ENCODE assay signal across 11 mouse cellular contexts in genomic region chr5:43237238-43237637, GRCm38 (mm10). TPM values are rescaled to one million over a fixed set of nuclear protein-coding genes. Genes with fewer than 3 reads are reported as not detected.
DNase-seq lines count a peak whose midpoint lies in the region; ATAC-seq and TF ChIP-seq lines count a peak whose summit lies in the region.
"Had no signal": no experiment of that assay in that cellular context is flagged by ENCODE, and none has a peak within 500 bp of the region (broad histone marks: within the 10 kb centered on the region; RNA-seq: fewer than 3 reads in every experiment).

No protein-coding gene starts in this region.

- H3K27me3 ChIP-seq in heart, embryonic 11.5 days (ENCODE audit: control insufficient read depth, insufficient read depth, low read length), result no peaks in the 10 kb centered on the region
- no peaks in the 10 kb centered on the region for H3K27me3 ChIP-seq in hindbrain, embryonic 16.5 days (replicated peaks; ENCODE audit: control insufficient read depth, insufficient read depth, low read length)
- H3K27me3 ChIP-seq: stomach, embryonic 15.5 days had no signal

- no peak overlapping the region for H3K27ac ChIP-seq in heart, embryonic 11.5 days (ENCODE audit: low read depth, low read length)
- no peak overlapping the region for H3K27ac ChIP-seq in hindbrain, embryonic 16.5 days (ENCODE audit: low read depth, low read length)
- no peak overlapping the region for H3K27ac ChIP-seq in olfactory bulb, adult 2 months (ENCODE audit: insufficient read depth, low read depth, low read length)
- H3K27ac ChIP-seq: stomach, embryonic 15.5 days had no signal

- no peak for DNase-seq in heart, postnatal 4 days
- peak; percentile 13 for DNase-seq in right cerebral cortex, postnatal 14 days
- no peak for DNase-seq in right cerebral cortex, adult 2 months (ENCODE audit: low spot score in 2 of 2)
- DNase-seq in natural killer cell, adult 2 months (ENCODE audit: low spot score in 2 of 2), result no peak
- DNase-seq: gastrocnemius, postnatal 36 days; kidney, adult 8-10 months; lung, postnatal 36 days had no signal

- no peak for ATAC-seq in heart, embryonic 11.5 days (replicated peaks; ENCODE audit: insufficient number of reproducible peaks, low FRiP score, low TSS enrichment)
- ATAC-seq in hindbrain, embryonic 16.5 days, result no peak

- H3K9ac ChIP-seq in heart, embryonic 11.5 days (ENCODE audit: low read depth, low read length), result peak overlapping the region; percentile 56; the same call in 1 of the 2 replicates
- H3K9ac ChIP-seq in hindbrain, embryonic 16.5 days (ENCODE audit: low read depth, low read length), result peak overlapping the region; percentile 50; the same call in 1 of the 2 replicates
- H3K9ac ChIP-seq: stomach, embryonic 15.5 days had no signal

- peak overlapping the region; percentile 87 for H3K4me2 ChIP-seq in heart, embryonic 11.5 days
- peak overlapping the region; percentile 65 for H3K4me2 ChIP-seq in hindbrain, embryonic 16.5 days (ENCODE audit: low read length)
- H3K4me2 ChIP-seq: stomach, embryonic 15.5 days had no signal

- WGBS in heart, embryonic 11.5 days (ENCODE audit: insufficient replicate concordance), result 47% methylated on average over 12 of the region's 12 CpGs
- WGBS in hindbrain, embryonic 16.5 days, result 43% methylated on average over 12 of the region's 12 CpGs
- 65% methylated on average over 12 of the region's 12 CpGs for WGBS in olfactory bulb, adult 2 months

- H3K36me3 ChIP-seq in heart, embryonic 11.5 days (ENCODE audit: control insufficient read depth, insufficient read depth, low read length), result no peaks in the 10 kb centered on the region
- H3K36me3 ChIP-seq in hindbrain, embryonic 16.5 days (ENCODE audit: control insufficient read depth, insufficient read depth, low read length), result no peaks in the 10 kb centered on the region
- H3K36me3 ChIP-seq: stomach, embryonic 15.5 days had no signal

- H3K4me1 ChIP-seq in heart, embryonic 11.5 days (ENCODE audit: control insufficient read depth, insufficient read depth, low read length), result 0 out of 2 replicates have a peak, but pooled peaks cover 2% of the 10 kb centered on the region
- H3K4me1 ChIP-seq in hindbrain, embryonic 16.5 days (ENCODE audit: control insufficient read depth, insufficient read depth, low read depth, low read length), result peaks cover 17% of the 10 kb centered on the region
- peaks cover 6% of the 10 kb centered on the region for H3K4me1 ChIP-seq in olfactory bulb, adult 2 months (ENCODE audit: control insufficient read depth, insufficient read depth, low read length)
- H3K4me1 ChIP-seq: stomach, embryonic 15.5 days had no signal

- H3K9me3 ChIP-seq in heart, embryonic 11.5 days (replicated peaks; ENCODE audit: control insufficient read depth, low read length), result no peaks in the 10 kb centered on the region
- H3K9me3 ChIP-seq in hindbrain, embryonic 16.5 days (ENCODE audit: control insufficient read depth, low read length), result no peaks in the 10 kb centered on the region
- H3K9me3 ChIP-seq: stomach, embryonic 15.5 days had no signal

- peak overlapping the region; percentile 33 for H3K4me3 ChIP-seq in heart, embryonic 11.5 days (ENCODE audit: low read depth, low read length)
- peak overlapping the region; percentile 100 for H3K4me3 ChIP-seq in hindbrain, embryonic 16.5 days (ENCODE audit: low read length)
- peak overlapping the region; percentile 30; the same call in 1 of the 2 replicates for H3K4me3 ChIP-seq in olfactory bulb, adult 2 months (ENCODE audit: insufficient read depth, low read depth, low read length)
- H3K4me3 ChIP-seq: stomach, embryonic 15.5 days had no signal

- TF ChIP-seq CTCF in olfactory bulb, adult 2 months (IDR thresholded peaks at IDR 0.05; ENCODE audit: insufficient read depth, low read depth, low read length), result no peak

- TF ChIP-seq POLR2A in olfactory bulb, adult 2 months (IDR thresholded peaks at IDR 0.05; ENCODE audit: insufficient read depth, low read depth, low read length), result no peak

RNA-seq across cellular contexts. Expression of gene Cpeb2, which starts 4.3 kb away (rescaled TPM):
- 6.3 and 7.2 TPM in 2 replicates for polyA plus RNA-seq in heart, embryonic 11.5 days (2014; fragmentation: Nextera tagmentation; extraction: Ambion mirVana)
- 10 to 100 TPM; 26.0 to 29.4 TPM for total RNA-seq in heart, postnatal 4 days (2021)
- polyA plus RNA-seq in hindbrain, embryonic 16.5 days (2015; fragmentation: Nextera tagmentation; extraction: Ambion mirVana), result 13.2 and 14.6 TPM in 2 replicates
- not detected in 2 replicates for polyA plus RNA-seq in olfactory bulb, adult 2 months (2012; ENCODE audit: insufficient read depth, insufficient read length, low replicate concordance, missing spikeins)

Comparison
In these comparisons a context has a peak if more than half of its experiments do, and no peak if none do; other contexts are left out.
1. H3K4me3 ChIP-seq: peak in every context shown above with its lines; median percentile 100 in hindbrain, embryonic 16.5 days; 33 in heart, embryonic 11.5 days; 30 in olfactory bulb, adult 2 months.